Comparison of ENCODE assay signal across 8 mouse cellular contexts in genomic region chr1:72248226-72248737, GRCm38 (mm10). TPM values are rescaled to one million over a fixed set of nuclear protein-coding genes. Genes with fewer than 3 reads are reported as not detected.
"Had no signal": no experiment of that assay in that cellular context is flagged by ENCODE, and none has a peak within 500 bp of the region (broad histone marks: within the 10 kb centered on the region; RNA-seq: fewer than 3 reads in every experiment).

No protein-coding gene starts in this region.

RNA-seq across cellular contexts. Expression of gene Tmem169, which starts 35.9 kb away (rescaled TPM):
- total RNA-seq: common myeloid progenitor, adult 5-6 weeks; gastrocnemius, adult 8-10 months; gastrocnemius, postnatal 25 days; gastrocnemius, postnatal 36 days; granulocyte monocyte progenitor cell, adult 5-6 weeks; heart, adult 18-20 months; heart, adult 8-10 months had no signal
- polyA plus RNA-seq: erythroblast, embryonic 14.5 days had no signal
